In the genomic region with DNA sequence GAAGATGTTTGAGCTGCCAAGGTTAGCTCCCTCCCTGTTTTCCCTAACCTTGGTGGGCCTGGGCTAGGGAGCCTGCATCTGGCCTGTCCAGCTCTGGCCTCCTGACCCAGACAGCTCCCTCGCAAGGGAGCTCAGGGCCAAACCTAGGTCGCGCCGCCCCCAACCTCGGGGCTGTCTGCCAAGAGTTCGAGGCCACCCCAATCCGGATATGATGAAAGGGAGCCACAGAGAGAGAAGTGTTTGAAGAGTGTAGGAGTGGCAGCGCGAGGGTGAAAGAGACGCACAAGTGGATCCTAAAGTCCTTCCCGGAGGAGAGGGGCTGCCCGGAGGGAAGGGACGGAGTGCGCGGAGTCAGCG, we compare ENCODE assay signal across 8 mouse cellular contexts. TPM values are rescaled to one million over a fixed set of nuclear protein-coding genes. Genes with fewer than 3 reads are reported as not detected.
DNase-seq lines count a peak whose midpoint lies in the region; ATAC-seq and TF ChIP-seq lines count a peak whose summit lies in the region.

A gene (plus strand): TSS at position 201 of the 357 bp plus-strand sequence.

- TF ChIP-seq CTCF in spleen, adult 2 months (IDR thresholded peaks at IDR 0.05; ENCODE audit: extremely low read depth, insufficient read depth, insufficient read length, insufficient replicate concordance): no peak

- H3K9me3 ChIP-seq in embryonic facial prominence, embryonic 13.5 days: no peaks in the 10 kb centered on the region
- H3K9me3 ChIP-seq in heart, embryonic 13.5 days: no peaks in the 10 kb centered on the region
- H3K9me3 ChIP-seq in kidney, embryonic 15.5 days (replicated peaks): no peaks in the 10 kb centered on the region

- H3K4me3 ChIP-seq in spleen, adult 2 months (ENCODE audit: extremely low read depth, insufficient read depth, insufficient read length): peak within 1 kb of the TSS; percentile 73
- peak within 1 kb of the TSS; percentile 68 for H3K4me3 ChIP-seq in embryonic facial prominence, embryonic 13.5 days
- H3K4me3 ChIP-seq in heart, embryonic 13.5 days: peak within 1 kb of the TSS; percentile 89
- H3K4me3 ChIP-seq in kidney, embryonic 15.5 days (replicated peaks): peak within 1 kb of the TSS; percentile 75

- peak within 1 kb of the TSS; percentile 75 for H3K27ac ChIP-seq in spleen, adult 2 months (ENCODE audit: insufficient read depth, low read length)
- peak within 1 kb of the TSS; percentile 90 for H3K27ac ChIP-seq in embryonic facial prominence, embryonic 13.5 days
- H3K27ac ChIP-seq in heart, embryonic 13.5 days (replicated peaks): peak within 1 kb of the TSS; percentile 83
- peak within 1 kb of the TSS; percentile 78 for H3K27ac ChIP-seq in kidney, embryonic 15.5 days

- H3K4me1 ChIP-seq in spleen, adult 2 months (ENCODE audit: control insufficient read depth, insufficient read depth, insufficient read length): no peaks in the 10 kb centered on the region; the same call in 1 of the 2 replicates
- peaks cover 9% of the 10 kb centered on the region for H3K4me1 ChIP-seq in embryonic facial prominence, embryonic 13.5 days
- peaks cover 26% of the 10 kb centered on the region for H3K4me1 ChIP-seq in heart, embryonic 13.5 days
- 0 out of 2 replicates have a peak, but pooled peaks cover 15% of the 10 kb centered on the region for H3K4me1 ChIP-seq in kidney, embryonic 15.5 days

- no peak for TF ChIP-seq POLR2A in spleen, adult 2 months (IDR thresholded peaks at IDR 0.05; ENCODE audit: low read depth, low read length)

- peak in 1 of 2 experiments; percentile 36 for DNase-seq in spleen, adult 2 months (ENCODE audit: low read depth in 1 of 2, low spot score in 2 of 2)
- no peak for DNase-seq in spleen, adult 12 weeks (ENCODE audit: low spot score)
- peak; percentile 81 for DNase-seq in lung, postnatal 14 days
- peak; percentile 2 for DNase-seq in retina, postnatal 7 days (ENCODE audit: low read depth, low spot score)
- no peak for DNase-seq in cerebellum, adult 8-10 months

- 2% methylated on average over 16 of the region's 16 CpGs for WGBS in spleen, adult 2 months
- 3% methylated on average over 16 of the region's 16 CpGs for WGBS in embryonic facial prominence, embryonic 13.5 days
- WGBS in heart, embryonic 13.5 days: under 1% methylated on average over 16 of the region's 16 CpGs
- 3% methylated on average over 16 of the region's 16 CpGs for WGBS in kidney, embryonic 15.5 days

- no peaks in the 10 kb centered on the region for H3K27me3 ChIP-seq in spleen, adult 2 months (ENCODE audit: control insufficient read depth, insufficient read depth, low read length)
- no peaks in the 10 kb centered on the region for H3K27me3 ChIP-seq in embryonic facial prominence, embryonic 13.5 days
- H3K27me3 ChIP-seq in heart, embryonic 13.5 days (replicated peaks): no peaks in the 10 kb centered on the region
- H3K27me3 ChIP-seq in kidney, embryonic 15.5 days: no peaks in the 10 kb centered on the region

- peak within 1 kb of the TSS; percentile 84 for H3K4me2 ChIP-seq in embryonic facial prominence, embryonic 13.5 days
- H3K4me2 ChIP-seq in heart, embryonic 13.5 days: peak within 1 kb of the TSS; percentile 79
- H3K4me2 ChIP-seq in kidney, embryonic 15.5 days: peak within 1 kb of the TSS; percentile 85

- peak within 1 kb of the TSS; percentile 82 for H3K9ac ChIP-seq in embryonic facial prominence, embryonic 13.5 days
- peak within 1 kb of the TSS; percentile 95 for H3K9ac ChIP-seq in heart, embryonic 13.5 days
- H3K9ac ChIP-seq in kidney, embryonic 15.5 days: peak within 1 kb of the TSS; percentile 76

- 0 out of 2 replicates have a peak, but pooled peaks have one; percentile 29 for ATAC-seq in embryonic facial prominence, embryonic 13.5 days (ENCODE audit: insufficient number of reproducible peaks, insufficient read depth, low FRiP score, low TSS enrichment, low read depth)
- no peak; the same call in 1 of the 2 replicates for ATAC-seq in heart, embryonic 13.5 days (ENCODE audit: extremely low read depth, insufficient number of reproducible peaks, low FRiP score, low TSS enrichment)
- ATAC-seq in kidney, embryonic 15.5 days (replicated peaks; ENCODE audit: low FRiP score): peak; percentile 76

- no peaks in the 10 kb centered on the region for H3K36me3 ChIP-seq in spleen, adult 2 months (ENCODE audit: control insufficient read depth, insufficient read depth, low read length)
- no peaks in the 10 kb centered on the region for H3K36me3 ChIP-seq in embryonic facial prominence, embryonic 13.5 days
- H3K36me3 ChIP-seq in heart, embryonic 13.5 days: 0 out of 2 replicates have a peak, but pooled peaks cover 4% of the 10 kb centered on the region
- H3K36me3 ChIP-seq in kidney, embryonic 15.5 days: no peaks in the 10 kb centered on the region

RNA-seq across cellular contexts. Expression of the gene that starts here (rescaled TPM):
- polyA plus RNA-seq in spleen, adult 2 months (2012; rRNA removed): 6.0 and 8.2 TPM in 2 replicates
- 7.1 and 8.4 TPM in 2 replicates for polyA plus RNA-seq in embryonic facial prominence, embryonic 13.5 days (2015; fragmentation: Nextera tagmentation; extraction: Ambion mirVana)
- 3.8 and 4.3 TPM in 2 replicates for polyA plus RNA-seq in heart, embryonic 13.5 days (2015; fragmentation: Nextera tagmentation; extraction: Ambion mirVana)
- polyA plus RNA-seq in kidney, embryonic 15.5 days (2015; fragmentation: Nextera tagmentation; extraction: Ambion mirVana): 5.1 and 5.8 TPM in 2 replicates

Comparison
In these comparisons a context has a peak if more than half of its experiments do, and no peak if none do; other contexts are left out.
1. DNase-seq: peak in lung, postnatal 14 days (single experiment) and retina, postnatal 7 days (single experiment); none in spleen, adult 12 weeks (single experiment) and cerebellum, adult 8-10 months (single experiment).
2. Peak in every context shown above with its lines, with median percentiles within 50 percentile points of each other: H3K27ac ChIP-seq, H3K4me3 ChIP-seq, H3K4me2 ChIP-seq and H3K9ac ChIP-seq.